Mouse (Mus musculus): ENCODE measurements around the gene Col24a1. TPM values are rescaled to one million over a fixed set of nuclear protein-coding genes. Genes with fewer than 3 reads are reported as not detected.

Col24a1 gene
- polyA plus RNA-seq, 1 experiment from 2014 or later: 0.46 TPM

- H3K9ac ChIP-seq: no peak overlapping the region
- no peaks in the 10 kb centered on the region; the same call in 1 of the 2 replicates for H3K4me1 ChIP-seq (replicated peaks)
- no peak for ATAC-seq (ENCODE audit: low read depth)
- no peak overlapping the region for H3K4me3 ChIP-seq
- no peak overlapping the region for H3K27ac ChIP-seq (replicated peaks)
- H3K36me3 ChIP-seq: peaks cover 55% of the 10 kb centered on the region
- no peak overlapping the region for H3K4me2 ChIP-seq
- 76% methylated on average over 3 of the region's 3 CpGs for WGBS
- no peaks in the 10 kb centered on the region for H3K9me3 ChIP-seq
- no peaks in the 10 kb centered on the region for H3K27me3 ChIP-seq
Measured at GRCm38 (mm10) chr3:145583522-145584200, 291.4 kb downstream of the Col24a1 start.

GRCm38 (mm10) chr3:145590562-145590961 lies 298.3 kb downstream of the Col24a1 start:
- no peak overlapping the region for H3K4me3 ChIP-seq
- 92% methylated on average over 4 of the region's 4 CpGs for WGBS
- H3K36me3 ChIP-seq: peaks cover 53% of the 10 kb centered on the region
- no peak overlapping the region for H3K9ac ChIP-seq
- H3K27ac ChIP-seq (replicated peaks): no peak overlapping the region
- ATAC-seq (ENCODE audit: low read depth): no peak
- no peaks in the 10 kb centered on the region for H3K4me1 ChIP-seq (replicated peaks)
- H3K4me2 ChIP-seq: no peak overlapping the region
- H3K9me3 ChIP-seq: no peaks in the 10 kb centered on the region
- no peaks in the 10 kb centered on the region for H3K27me3 ChIP-seq

GRCm38 (mm10) chr3:145591841-145592542 lies 299.7 kb downstream of the Col24a1 start:
- H3K4me1 ChIP-seq (replicated peaks): no peaks in the 10 kb centered on the region
- no peaks in the 10 kb centered on the region for H3K27me3 ChIP-seq
- H3K4me2 ChIP-seq: no peak overlapping the region
- no peak overlapping the region for H3K9ac ChIP-seq
- H3K9me3 ChIP-seq: no peaks in the 10 kb centered on the region
- no peak for ATAC-seq (ENCODE audit: low read depth)
- H3K4me3 ChIP-seq: no peak overlapping the region
- H3K27ac ChIP-seq (replicated peaks): no peak overlapping the region
- WGBS: 92% methylated on average over 6 of the region's 6 CpGs
- H3K36me3 ChIP-seq: peaks cover 50% of the 10 kb centered on the region

- H3K9me3 ChIP-seq: no peaks in the 10 kb centered on the region
- no peak overlapping the region for H3K9ac ChIP-seq
- no peaks in the 10 kb centered on the region for H3K27me3 ChIP-seq
- H3K27ac ChIP-seq (replicated peaks): no peak overlapping the region
- peaks cover 72% of the 10 kb centered on the region for H3K36me3 ChIP-seq
- no peak overlapping the region for H3K4me3 ChIP-seq
- H3K4me1 ChIP-seq (replicated peaks): no peaks in the 10 kb centered on the region
- ATAC-seq (ENCODE audit: low read depth): no peak
- H3K4me2 ChIP-seq: no peak overlapping the region
- 90% methylated on average over 6 of the region's 6 CpGs for WGBS
Measured at GRCm38 (mm10) chr3:145595354-145595753, 303.1 kb downstream of the Col24a1 start.

DNA sequence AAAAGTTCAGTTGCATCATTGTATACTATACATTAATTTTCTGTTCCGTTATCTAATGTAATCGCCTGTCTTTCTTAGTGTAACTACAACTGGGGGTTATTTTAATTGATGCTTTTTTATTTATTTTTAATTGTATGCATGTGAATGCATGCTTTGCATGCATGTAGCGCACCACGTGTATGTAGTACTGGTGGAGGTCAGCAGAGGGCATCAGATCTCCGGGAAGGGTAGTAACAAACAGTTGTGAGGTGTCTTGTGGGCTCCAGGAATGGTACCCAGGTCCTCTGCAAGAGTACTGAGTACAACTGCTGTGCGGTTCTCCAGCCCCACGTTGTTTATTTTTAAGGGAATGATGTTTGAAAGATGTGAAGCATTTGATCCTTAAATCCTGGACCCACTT lies 306.8 kb downstream of the Col24a1 start:
- Histone ChIP-seq H3K4me1 (replicated peaks) (peaks cover 21% of the 10 kb centered on the region), H3K27ac (replicated peaks) (no peak overlapping the region), H3K4me2 (no peak overlapping the region), H3K9me3 (no peaks in the 10 kb centered on the region), H3K36me3 (peaks cover 66% of the 10 kb centered on the region), H3K9ac (no peak overlapping the region), H3K27me3 (no peaks in the 10 kb centered on the region), H3K4me3 (no peak overlapping the region)
- WGBS: 96% methylated on average over 7 of the region's 7 CpGs
- no peak for ATAC-seq (ENCODE audit: low read depth)

DNA sequence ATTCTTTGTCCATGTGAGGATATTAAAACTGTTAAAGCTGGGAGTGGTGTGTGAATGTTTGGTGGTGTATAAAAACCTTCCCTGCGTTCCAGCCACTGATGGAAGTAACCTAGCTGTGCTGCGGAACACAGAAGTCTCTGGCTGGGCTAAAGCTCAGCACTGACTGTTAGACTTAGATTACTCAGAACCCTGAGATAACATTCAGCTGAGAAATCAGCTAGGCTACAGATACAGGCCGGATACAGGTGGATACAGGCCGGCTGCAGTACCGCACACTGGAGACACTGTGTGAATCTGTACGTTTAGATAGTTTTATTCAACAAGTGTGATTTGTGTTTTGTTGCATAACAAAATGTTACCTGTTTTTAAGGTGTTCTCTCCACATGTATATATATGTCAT lies 308.5 kb downstream of the Col24a1 start:
- no peaks in the 10 kb centered on the region for H3K27me3 ChIP-seq
- no peak for ATAC-seq (ENCODE audit: low read depth)
- H3K36me3 ChIP-seq: peaks cover 68% of the 10 kb centered on the region
- no peak overlapping the region for H3K4me2 ChIP-seq
- no peaks in the 10 kb centered on the region for H3K9me3 ChIP-seq
- no peak overlapping the region for H3K9ac ChIP-seq
- no peak overlapping the region for H3K4me3 ChIP-seq
- WGBS: 92% methylated on average over 6 of the region's 6 CpGs
- peaks cover 21% of the 10 kb centered on the region for H3K4me1 ChIP-seq (replicated peaks)
- no peak overlapping the region for H3K27ac ChIP-seq (replicated peaks)

DNA sequence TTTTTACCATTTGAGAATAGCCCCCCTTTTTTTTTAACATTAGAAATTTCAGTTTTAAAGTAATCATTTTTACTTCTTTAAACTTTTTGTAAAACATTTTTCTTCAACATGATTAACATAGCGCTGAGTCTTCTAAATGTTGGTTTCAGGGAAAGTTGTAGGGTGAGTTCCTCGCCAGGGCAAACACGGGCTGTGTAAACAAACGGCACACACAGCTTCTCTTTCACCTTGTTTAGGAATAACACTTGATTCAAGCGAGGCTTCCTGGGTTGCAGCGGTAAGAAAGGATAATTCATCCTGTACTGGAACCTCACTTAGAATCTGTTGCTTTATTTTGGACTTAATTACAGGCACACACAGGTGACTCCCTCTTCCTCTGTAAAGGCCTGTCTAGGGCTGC lies 309.1 kb downstream of the Col24a1 start:
- no peak overlapping the region for H3K4me2 ChIP-seq
- H3K4me3 ChIP-seq: no peak overlapping the region
- H3K27ac ChIP-seq (replicated peaks): no peak overlapping the region
- H3K4me1 ChIP-seq (replicated peaks): peaks cover 21% of the 10 kb centered on the region
- H3K9me3 ChIP-seq: no peaks in the 10 kb centered on the region
- no peak overlapping the region for H3K9ac ChIP-seq
- peaks cover 65% of the 10 kb centered on the region for H3K36me3 ChIP-seq
- 82% methylated on average over 6 of the region's 6 CpGs for WGBS
- no peak for ATAC-seq (ENCODE audit: low read depth)
- no peaks in the 10 kb centered on the region for H3K27me3 ChIP-seq

Other genes with a start within 250 kb of the Col24a1 start
- gene Clca2, start 193.0 kb upstream of the Col24a1 start, polyA plus RNA-seq (2015; fragmentation: Nextera tagmentation; extraction: Ambion mirVana): 0.10 and 0.11 TPM in 2 replicates
- gene Odf2l, start 173.9 kb upstream of the Col24a1 start, polyA plus RNA-seq (2015; fragmentation: Nextera tagmentation; extraction: Ambion mirVana): 11.8 and 16.7 TPM in 2 replicates

Measured in neural tube, embryonic 13.5 days (tissue).